Mouse (Mus musculus): ENCODE results near the gene Nrg4.

Nrg4 gene

GRCm38 (mm10) chr9:55216078-55216477 lies 110.6 kb downstream of the Nrg4 start:
- DNase-seq (ENCODE audit: extremely low read depth, low read depth): no peak

- no peak for DNase-seq (ENCODE audit: extremely low read depth, low read depth)
These were observed 111.0 kb downstream of the Nrg4 start for GRCm38 (mm10) chr9:55215648-55216047.

- DNase-seq (ENCODE audit: extremely low read depth, low read depth): no peak
These were observed 111.6 kb downstream of the Nrg4 start for GRCm38 (mm10) chr9:55215056-55215455.

GRCm38 (mm10) chr9:55213396-55213795 lies 113.2 kb downstream of the Nrg4 start:
- DNase-seq (ENCODE audit: extremely low read depth, low read depth): no peak

GRCm38 (mm10) chr9:55211611-55212010 lies 115.0 kb downstream of the Nrg4 start:
- no peak for DNase-seq (ENCODE audit: extremely low read depth, low read depth)

- peak; percentile 56 for DNase-seq (ENCODE audit: extremely low read depth, low read depth)
These were observed 117.7 kb downstream of the Nrg4 start, which contains the start of gene Fbxo22 for GRCm38 (mm10) chr9:55208790-55209481. Fbxo22 (plus strand) TSS chr9:55208925.

- DNase-seq (ENCODE audit: extremely low read depth, low read depth): no peak
These were observed 118.2 kb downstream of the Nrg4 start for GRCm38 (mm10) chr9:55208458-55208789.

GRCm38 (mm10) chr9:55199348-55199747 lies 127.3 kb downstream of the Nrg4 start:
- DNase-seq (ENCODE audit: extremely low read depth, low read depth): no peak

- no peak for DNase-seq (ENCODE audit: extremely low read depth, low read depth)
These were observed 128.4 kb downstream of the Nrg4 start for GRCm38 (mm10) chr9:55198260-55198659.

- DNase-seq (ENCODE audit: extremely low read depth, low read depth): no peak
These were observed 130.8 kb downstream of the Nrg4 start for GRCm38 (mm10) chr9:55195876-55196275.

GRCm38 (mm10) chr9:55174235-55174634 lies 152.4 kb downstream of the Nrg4 start:
- DNase-seq (ENCODE audit: extremely low read depth, low read depth): no peak

- DNase-seq (ENCODE audit: extremely low read depth, low read depth): no peak
These were observed 154.4 kb downstream of the Nrg4 start for GRCm38 (mm10) chr9:55172195-55172685.

- DNase-seq (ENCODE audit: extremely low read depth, low read depth): no peak
These were observed 155.8 kb downstream of the Nrg4 start for GRCm38 (mm10) chr9:55170655-55171412.
